In genomic region chr5:3341111-3341911, GRCm38 (mm10) we compare ENCODE assay signal across 8 mouse cellular contexts. TPM values are rescaled to one million over a fixed set of nuclear protein-coding genes. Genes with fewer than 3 reads are reported as not detected.
DNase-seq lines count a peak whose midpoint lies in the region; ATAC-seq and TF ChIP-seq lines count a peak whose summit lies in the region.

Cdk6 (plus strand) TSS chr5:3341485.

- H3K27ac ChIP-seq in embryonic facial prominence, embryonic 13.5 days: peak within 1 kb of the TSS; percentile 85
- H3K27ac ChIP-seq in liver, embryonic 12.5 days: peak within 1 kb of the TSS; percentile 69
- H3K27ac ChIP-seq in stomach, embryonic 16.5 days (ENCODE audit: low read length): peak within 1 kb of the TSS; percentile 93

- no peaks in the 10 kb centered on the region for H3K36me3 ChIP-seq in embryonic facial prominence, embryonic 13.5 days
- peaks cover 5% of the 10 kb centered on the region; the same call in 1 of the 2 replicates for H3K36me3 ChIP-seq in liver, embryonic 12.5 days
- no peaks in the 10 kb centered on the region for H3K36me3 ChIP-seq in myocyte (ENCODE audit: control insufficient read depth, insufficient read depth)
- H3K36me3 ChIP-seq in stomach, embryonic 16.5 days (ENCODE audit: control insufficient read depth, insufficient read depth, low read length): no peaks in the 10 kb centered on the region

- peak within 1 kb of the TSS; percentile 74 for H3ac ChIP-seq in myocyte (ENCODE audit: control insufficient read depth, insufficient read length)

- peaks cover 29% of the 10 kb centered on the region for H3K79me2 ChIP-seq in myocyte (ENCODE audit: control insufficient read depth, insufficient read depth)

- DNase-seq in urinary bladder, adult 18-20 months (ENCODE audit: low spot score in 2 of 2): peak; percentile 20 to 62
- no peak for DNase-seq in urinary bladder, postnatal 10 days (ENCODE audit: low spot score)
- DNase-seq in heart, adult 9 months (ENCODE audit: low spot score in 2 of 2): peak; percentile 44 to 58
- peak; percentile 18 to 44 for DNase-seq in kidney, adult 8-10 months

- peak within 1 kb of the TSS; percentile 98 for H3K4me2 ChIP-seq in embryonic facial prominence, embryonic 13.5 days
- H3K4me2 ChIP-seq in liver, embryonic 12.5 days: peak within 1 kb of the TSS; percentile 98
- peak within 1 kb of the TSS; percentile 84 for H3K4me2 ChIP-seq in myocyte (ENCODE audit: low read depth)
- peak within 1 kb of the TSS; percentile 96 for H3K4me2 ChIP-seq in stomach, embryonic 16.5 days (ENCODE audit: low read depth, low read length)

- peaks cover 3% of the 10 kb centered on the region; the same call in 1 of the 2 replicates for H3K4me1 ChIP-seq in embryonic facial prominence, embryonic 13.5 days
- H3K4me1 ChIP-seq in liver, embryonic 12.5 days: peaks cover 24% of the 10 kb centered on the region
- no peaks in the 10 kb centered on the region for H3K4me1 ChIP-seq in stomach, embryonic 16.5 days (ENCODE audit: control insufficient read depth, insufficient read depth, low read length)

- peak within 1 kb of the TSS; percentile 80 for H3K9ac ChIP-seq in embryonic facial prominence, embryonic 13.5 days
- H3K9ac ChIP-seq in liver, embryonic 12.5 days: peak within 1 kb of the TSS; percentile 76
- peak within 1 kb of the TSS; percentile 84 for H3K9ac ChIP-seq in stomach, embryonic 16.5 days (ENCODE audit: low read length)

- TF ChIP-seq POLR2A in myocyte (IDR thresholded peaks at IDR 0.05; ENCODE audit: insufficient read length, low read depth): peak; percentile 54

- no peaks in the 10 kb centered on the region for H3K9me3 ChIP-seq in embryonic facial prominence, embryonic 13.5 days
- no peaks in the 10 kb centered on the region for H3K9me3 ChIP-seq in liver, embryonic 12.5 days (replicated peaks)
- H3K9me3 ChIP-seq in stomach, embryonic 16.5 days (replicated peaks; ENCODE audit: control insufficient read depth, low read length): no peaks in the 10 kb centered on the region

- under 1% methylated on average over 59 of the region's 59 CpGs for WGBS in embryonic facial prominence, embryonic 13.5 days
- whole genome bisulfite sequencing in liver, embryonic 12.5 days (ENCODE audit: insufficient replicate concordance): under 1% methylated on average over 59 of the region's 59 CpGs
- WGBS in stomach, embryonic 16.5 days: under 1% methylated on average over 58 of the region's 59 CpGs

- ATAC-seq in embryonic facial prominence, embryonic 13.5 days (ENCODE audit: insufficient number of reproducible peaks, insufficient read depth, low FRiP score, low TSS enrichment, low read depth): no peak
- ATAC-seq in liver, embryonic 12.5 days: peak; percentile 58
- peak; percentile 39; the same call in 1 of the 2 replicates for ATAC-seq in stomach, embryonic 16.5 days (ENCODE audit: insufficient read depth, low FRiP score)

- 0 out of 2 replicates have a peak, but pooled peaks cover 3% of the 10 kb centered on the region for H3K27me3 ChIP-seq in embryonic facial prominence, embryonic 13.5 days
- peaks cover 12% of the 10 kb centered on the region for H3K27me3 ChIP-seq in liver, embryonic 12.5 days (replicated peaks)
- no peaks in the 10 kb centered on the region for H3K27me3 ChIP-seq in myocyte (ENCODE audit: control insufficient read depth, insufficient read depth, insufficient read length)
- no peaks in the 10 kb centered on the region for H3K27me3 ChIP-seq in stomach, embryonic 16.5 days (ENCODE audit: control insufficient read depth, insufficient read depth, low read length)

- peak within 1 kb of the TSS; percentile 65 for H3K4me3 ChIP-seq in embryonic facial prominence, embryonic 13.5 days
- peak within 1 kb of the TSS; percentile 72 for H3K4me3 ChIP-seq in liver, embryonic 12.5 days
- H3K4me3 ChIP-seq in myocyte: peak within 1 kb of the TSS; percentile 99
- peak within 1 kb of the TSS; percentile 83 for H3K4me3 ChIP-seq in stomach, embryonic 16.5 days (replicated peaks; ENCODE audit: low read length)

TF ChIP-seq in myocyte, 11 proteins besides CTCF, POLR2A, EP300 and RAD21:
- TF ChIP-seq SRF (IDR thresholded peaks at IDR 0.05; ENCODE audit: control insufficient read depth, insufficient read length, low read depth) (no peak), REST (IDR thresholded peaks at IDR 0.05; ENCODE audit: insufficient read depth, insufficient read length) (no peak), MYOD1 (IDR thresholded peaks at IDR 0.05; ENCODE audit: control insufficient read depth in 1 of 3, insufficient read length in 2 of 3, low read depth in 2 of 3) (no peak), E2F4 (IDR thresholded peaks at IDR 0.05; ENCODE audit: insufficient read depth) (no peak), MYOG (IDR thresholded peaks at IDR 0.05; ENCODE audit: control insufficient read depth in 1 of 3, insufficient read depth in 1 of 3, insufficient read length in 2 of 3, low read depth in 2 of 3) (no peak), TCF3 (IDR thresholded peaks at IDR 0.05; ENCODE audit: insufficient read length, low read depth) (no peak), CEBPB (IDR thresholded peaks at IDR 0.05; ENCODE audit: insufficient read depth, poor library complexity, severe bottlenecking) (no peak), USF1 (IDR thresholded peaks at IDR 0.05; ENCODE audit: low read depth) (no peak), TCF12 (IDR thresholded peaks at IDR 0.05; ENCODE audit: insufficient read depth, poor library complexity, severe bottlenecking) (no peak), MAX (IDR thresholded peaks at IDR 0.05; ENCODE audit: low read depth) (no peak), POLR2AphosphoS2 (IDR thresholded peaks at IDR 0.05; ENCODE audit: insufficient read length, low read depth) (no peak)
TF ChIP-seq in myocyte: peak in this region for 0.

RNA-seq across cellular contexts. Expression of gene Cdk6, which starts in this region (rescaled TPM):
- polyA plus RNA-seq in embryonic facial prominence, embryonic 13.5 days (2015; fragmentation: Nextera tagmentation; extraction: Ambion mirVana): 32.4 and 34.5 TPM in 2 replicates
- 35.1 and 40.1 TPM in 2 replicates for polyA plus RNA-seq in liver, embryonic 12.5 days (2016; fragmentation: Nextera tagmentation; extraction: Ambion mirVana)
- 8.9 TPM for polyA plus RNA-seq in myocyte (2012; fragmentation: generic; extraction: Trizol)
- polyA plus RNA-seq in stomach, embryonic 16.5 days (2015; fragmentation: Nextera tagmentation; extraction: Ambion mirVana): 22.6 and 25.9 TPM in 2 replicates
